Mouse (Mus musculus): ENCODE results near the gene Gpr1.

Gene Gpr1

DNA sequence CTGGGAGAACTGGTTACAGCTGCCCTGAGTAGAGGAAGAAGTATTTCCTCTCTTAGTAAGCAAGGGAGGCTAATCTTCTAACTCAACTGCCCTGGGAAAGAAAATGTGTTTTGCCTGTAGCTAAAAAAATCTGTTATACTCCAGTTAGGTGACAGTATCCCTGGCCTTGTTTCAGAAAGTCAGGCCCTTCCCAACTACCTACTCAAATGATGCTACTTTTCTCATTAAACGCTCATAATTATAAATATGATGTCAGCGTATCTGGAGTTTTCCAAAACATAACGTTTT lies at the start of gene Gpr1:
TSS of gene Gpr1 (minus strand) at position 273 of the 288 bp plus-strand sequence.
- DNase-seq, result no peak

DNA sequence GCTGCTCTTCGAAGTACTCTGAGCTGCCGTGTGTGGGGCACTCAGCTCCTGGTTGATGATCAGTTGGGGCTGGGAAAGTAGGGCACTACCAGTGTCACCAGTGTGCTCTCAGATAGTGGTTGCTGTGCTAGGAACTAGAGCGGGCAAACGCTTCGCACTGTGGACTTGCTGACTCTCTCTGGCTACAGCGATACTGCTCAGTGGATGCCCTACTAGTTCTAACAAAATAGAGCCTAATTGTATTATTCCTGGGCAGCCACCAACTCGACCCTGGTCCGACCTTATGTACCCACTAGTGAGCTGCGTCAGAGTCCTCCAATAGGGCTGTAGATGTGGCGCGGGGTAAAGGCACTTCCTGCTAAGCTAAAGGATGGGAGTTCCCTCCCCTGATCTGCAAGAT lies 49.3 kb upstream of the Gpr1 start:
- no peak for DNase-seq

DNA sequence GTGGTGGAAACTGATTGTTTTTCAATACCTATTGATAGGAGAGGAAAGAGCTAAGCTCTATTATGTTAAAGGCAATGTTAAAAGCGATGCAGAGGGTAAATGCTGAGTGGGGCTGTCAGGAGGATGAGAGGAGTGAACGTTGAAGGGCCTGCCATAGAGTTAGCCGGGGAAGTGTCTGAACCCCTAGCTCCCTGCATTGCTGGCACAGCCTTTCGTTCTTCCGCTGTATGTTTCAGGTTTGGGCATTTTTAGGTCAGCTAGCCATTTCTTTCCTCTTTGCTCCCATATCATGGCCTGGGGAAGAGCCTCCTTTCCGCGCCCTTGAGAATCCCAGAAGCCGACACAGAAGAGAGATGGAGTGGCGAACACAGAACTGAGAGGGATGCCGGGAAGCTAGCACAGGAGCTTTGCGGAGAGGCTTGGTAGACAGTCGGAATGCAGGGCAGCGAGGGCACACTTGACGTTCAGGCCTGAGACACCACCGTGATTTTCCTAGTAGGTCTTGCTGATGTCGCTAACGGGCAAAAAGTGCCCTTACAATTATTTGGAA lies 46.8 kb upstream of the Gpr1 start:
- no peak for DNase-seq

DNA sequence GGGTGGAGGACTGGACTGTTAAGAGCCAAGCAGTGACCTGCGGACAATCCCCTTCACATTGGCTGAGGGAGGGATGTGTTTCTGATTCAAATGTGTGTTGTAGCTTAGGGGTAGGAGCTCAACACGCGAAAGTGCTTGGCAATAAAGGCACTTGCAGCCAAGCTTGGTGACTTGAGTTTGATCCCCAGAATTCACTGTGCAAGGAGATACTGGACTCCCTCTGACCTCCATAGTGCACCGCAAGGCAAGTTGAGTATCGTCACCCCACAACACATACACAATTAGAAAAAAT lies 46.3 kb upstream of the Gpr1 start:
- no peak for DNase-seq

DNA sequence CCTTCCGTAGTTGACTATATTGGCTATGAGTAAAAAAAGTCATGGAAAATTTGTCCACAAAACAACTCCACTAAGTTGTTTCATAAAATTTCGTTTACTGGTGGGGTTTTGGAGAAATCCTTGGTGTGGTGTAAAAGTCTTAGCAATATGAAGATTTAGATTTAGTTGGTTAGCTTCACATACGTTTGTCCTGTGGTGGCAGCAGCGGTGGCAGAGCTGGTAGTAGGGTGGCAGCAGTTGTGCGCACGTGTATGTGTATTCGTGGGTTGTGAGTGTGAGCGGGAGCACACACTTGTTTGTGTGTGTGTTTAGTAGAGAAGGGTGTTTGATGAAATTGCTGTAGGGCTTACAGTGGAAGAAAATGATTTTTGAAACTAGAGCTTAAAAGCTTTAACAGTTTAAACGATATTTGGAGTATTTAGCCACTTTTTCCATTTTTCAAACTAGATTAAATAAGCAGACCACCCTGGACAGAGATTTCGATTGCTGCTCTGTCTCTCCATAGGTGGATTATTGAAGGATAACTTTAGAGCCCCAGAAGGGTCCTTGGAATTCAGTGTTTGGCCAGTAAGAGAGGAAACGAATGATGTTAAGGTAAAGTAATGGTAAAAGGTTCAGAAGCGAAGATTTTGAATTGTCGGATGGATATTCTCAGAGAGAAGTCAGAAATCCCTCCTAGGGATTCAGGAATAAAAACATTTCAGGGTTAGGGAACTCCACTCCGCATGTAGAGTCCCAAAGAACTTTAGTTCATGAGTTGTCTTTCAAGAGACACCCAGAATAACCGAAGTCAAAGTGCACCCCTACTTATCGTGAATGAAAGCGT lies 45.8 kb upstream of the Gpr1 start:
- no peak for DNase-seq

DNA sequence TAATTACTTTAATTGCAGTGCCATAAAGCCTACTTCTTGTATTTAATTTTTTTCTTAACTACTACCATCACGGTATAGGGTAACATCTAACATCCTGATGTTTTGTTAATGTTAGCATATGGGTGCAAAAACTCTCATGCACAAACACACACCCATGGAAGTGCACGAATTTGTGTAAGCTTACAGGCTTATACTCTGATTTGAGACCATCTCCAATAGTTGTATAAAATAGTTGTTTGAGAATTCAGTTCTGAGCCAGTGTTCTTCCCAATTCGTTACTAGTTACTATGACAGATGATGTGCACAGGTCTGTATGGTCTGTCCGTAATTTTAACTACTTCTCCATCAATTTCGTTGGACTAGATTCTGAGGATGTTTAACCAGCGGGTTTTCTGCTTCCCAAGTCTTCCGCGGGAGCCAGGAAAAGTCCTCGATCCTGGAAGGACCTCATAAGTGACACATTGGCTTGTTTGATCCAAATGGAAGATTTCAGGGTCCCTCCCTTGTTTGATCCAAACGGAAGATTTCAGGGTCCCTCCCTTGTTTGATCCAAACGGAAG lies 45.0 kb upstream of the Gpr1 start:
- DNase-seq, result no peak

DNA sequence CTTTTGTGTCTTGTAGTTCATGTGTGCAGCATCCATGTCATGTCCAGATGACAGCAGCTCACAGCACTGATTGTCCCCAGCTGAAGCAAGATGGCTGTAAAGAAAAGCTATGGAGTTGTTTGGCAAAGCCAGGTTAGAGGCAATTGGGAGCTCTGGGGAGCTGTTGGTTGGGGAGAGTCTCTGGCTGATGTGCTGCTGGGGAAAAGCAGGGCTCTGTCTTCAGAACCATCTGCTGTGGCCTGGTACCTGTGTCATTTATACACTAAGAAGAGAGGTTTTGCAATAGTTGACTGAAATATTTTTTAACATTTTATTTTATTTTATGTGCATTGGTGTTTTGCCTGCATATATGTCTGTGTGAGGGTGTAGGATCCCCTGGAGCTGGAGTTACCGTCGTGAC lies 44.2 kb upstream of the Gpr1 start:
- no peak for DNase-seq

DNA sequence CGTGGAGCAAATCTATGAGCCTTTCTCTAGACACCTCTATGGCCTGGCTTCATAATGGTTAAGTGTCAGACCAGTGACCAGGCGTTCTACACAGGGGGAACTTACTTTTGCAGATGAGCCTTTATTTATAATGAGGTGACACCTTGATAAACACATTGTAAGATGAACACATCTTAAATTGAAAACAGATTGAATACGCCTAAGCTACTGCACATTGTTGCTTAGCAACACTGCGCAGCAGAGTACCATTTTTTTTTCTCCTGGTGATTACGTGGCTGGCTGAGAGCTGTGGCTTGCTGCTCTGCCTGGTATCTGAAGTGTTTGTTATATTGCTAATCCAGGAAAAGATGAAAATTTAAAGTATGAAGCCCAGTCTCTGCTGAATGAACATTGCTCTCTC lies 41.7 kb upstream of the Gpr1 start:
- DNase-seq, result no peak

DNA sequence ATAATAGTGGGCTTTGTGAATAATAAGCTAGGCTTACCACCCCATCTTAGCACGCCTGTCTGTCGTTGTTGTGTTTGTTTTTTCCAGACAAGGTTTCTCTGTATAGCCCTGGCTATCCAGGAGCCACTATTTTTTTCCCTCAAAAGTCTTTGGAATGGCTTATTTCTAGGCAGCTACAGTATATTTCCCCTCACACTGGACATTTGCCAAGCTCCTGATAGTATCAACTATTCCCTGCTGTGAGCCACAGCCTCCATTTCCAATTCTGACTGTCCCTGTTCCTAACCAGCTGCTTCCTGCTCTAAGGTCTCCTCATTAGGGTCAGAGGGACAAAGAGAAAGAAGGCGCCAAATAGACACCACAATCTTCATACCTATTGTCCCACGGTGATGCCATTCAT lies 40.8 kb upstream of the Gpr1 start:
- no peak for DNase-seq

DNA sequence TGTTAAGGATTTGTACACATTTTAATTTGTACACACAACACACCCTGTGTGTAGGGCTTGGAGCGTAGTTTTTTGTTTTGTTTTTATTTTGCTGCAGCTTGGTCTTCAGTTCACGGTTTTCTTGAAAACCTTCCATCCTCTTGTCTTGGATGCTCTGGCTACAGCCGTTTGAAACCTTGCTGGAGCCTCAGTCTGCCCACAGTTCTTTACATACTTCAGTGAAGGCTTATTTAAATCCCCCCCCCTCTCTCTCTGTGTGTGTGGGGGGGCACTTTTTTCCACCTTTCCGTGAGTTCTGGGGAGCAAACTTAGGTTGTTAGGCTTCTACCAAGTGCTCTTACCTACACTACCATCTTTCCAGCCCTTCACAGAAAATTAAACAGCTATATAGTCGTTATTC lies 38.9 kb upstream of the Gpr1 start:
- DNase-seq, result no peak

DNA sequence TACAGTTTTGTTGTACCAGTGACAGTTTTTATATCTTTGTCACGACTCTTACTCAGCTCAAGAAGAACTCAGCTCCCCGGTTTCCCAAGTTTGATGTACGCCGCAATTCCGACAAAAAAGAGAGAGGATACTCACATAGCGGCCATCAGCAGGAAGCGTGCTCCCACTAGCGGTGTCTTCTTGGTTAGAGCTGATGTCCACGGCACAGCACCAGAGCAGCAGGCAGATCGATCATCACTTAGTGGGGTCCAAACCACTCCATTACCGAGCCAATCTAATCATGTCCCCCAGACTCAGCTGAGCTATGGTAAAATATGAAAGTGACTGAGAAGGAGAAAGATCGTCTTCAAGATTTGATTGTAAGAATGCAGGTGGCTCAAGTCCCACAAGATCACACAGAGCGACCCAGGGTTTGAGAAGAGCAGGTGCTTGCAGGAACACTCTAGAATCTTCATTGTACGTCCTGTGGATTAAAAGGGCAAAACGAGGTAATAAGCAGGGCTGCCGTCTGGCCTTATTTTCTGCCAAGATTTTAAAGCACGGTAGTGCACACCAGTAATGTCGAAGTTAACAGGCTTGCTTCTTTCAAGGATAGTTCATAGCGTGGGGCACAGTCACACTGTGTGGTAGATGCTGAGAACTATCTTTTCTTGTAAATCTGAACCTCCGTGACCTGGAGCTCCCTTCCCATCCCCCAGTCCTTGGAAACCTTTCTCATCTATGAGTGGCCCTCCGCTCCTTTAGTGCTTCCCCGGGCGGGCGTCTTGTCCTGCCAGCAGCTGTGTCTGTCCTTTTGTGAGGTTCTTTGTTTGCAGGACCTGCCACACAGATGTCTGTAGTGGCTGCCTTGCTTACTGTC lies 38.2 kb upstream of the Gpr1 start:
- no peak for DNase-seq

DNA sequence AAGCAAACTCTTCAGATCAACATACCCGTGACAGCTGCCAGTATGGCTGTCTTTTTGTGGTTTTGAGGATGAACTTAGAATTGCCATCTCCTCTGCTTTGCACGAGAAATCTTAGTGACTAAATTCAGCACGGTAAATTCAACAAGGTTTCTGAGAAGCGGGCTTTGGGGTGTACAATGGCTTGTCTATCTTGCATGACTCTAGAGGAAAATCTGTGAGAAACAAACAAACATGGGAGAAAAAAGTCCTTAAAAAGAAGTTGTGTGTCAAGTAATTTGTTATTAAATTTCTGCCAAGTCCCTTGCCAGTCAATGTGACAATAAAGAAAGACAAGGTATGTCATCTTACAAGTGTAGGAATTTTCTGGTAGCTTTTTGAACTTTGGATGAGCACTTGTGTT lies 34.9 kb upstream of the Gpr1 start:
- no peak for DNase-seq

DNA sequence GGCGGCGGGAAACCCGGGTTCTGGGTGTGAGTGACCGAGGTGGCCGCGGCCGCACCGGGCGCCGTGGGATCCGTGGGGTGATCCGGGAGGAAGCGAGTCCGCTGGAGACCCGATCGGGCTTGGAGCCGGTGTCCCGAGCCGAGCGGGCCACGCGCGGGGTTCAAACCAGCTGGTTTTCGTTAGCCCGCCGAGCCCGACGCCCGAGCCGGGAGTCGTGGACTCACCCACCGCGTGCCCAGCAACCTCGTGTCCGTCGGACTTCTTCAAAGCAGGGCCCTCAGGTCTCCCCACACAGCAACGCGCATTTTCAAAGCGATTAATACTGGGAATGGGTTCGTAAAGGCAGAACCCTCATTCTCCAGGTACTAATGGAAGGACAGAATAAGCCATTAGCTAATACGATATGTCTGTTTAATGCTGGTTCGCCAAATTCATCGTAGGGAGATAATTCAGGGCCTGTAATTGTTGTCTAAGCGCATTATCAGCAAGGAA lies 34.1 kb upstream of the Gpr1 start:
- DNase-seq, result no peak

DNA sequence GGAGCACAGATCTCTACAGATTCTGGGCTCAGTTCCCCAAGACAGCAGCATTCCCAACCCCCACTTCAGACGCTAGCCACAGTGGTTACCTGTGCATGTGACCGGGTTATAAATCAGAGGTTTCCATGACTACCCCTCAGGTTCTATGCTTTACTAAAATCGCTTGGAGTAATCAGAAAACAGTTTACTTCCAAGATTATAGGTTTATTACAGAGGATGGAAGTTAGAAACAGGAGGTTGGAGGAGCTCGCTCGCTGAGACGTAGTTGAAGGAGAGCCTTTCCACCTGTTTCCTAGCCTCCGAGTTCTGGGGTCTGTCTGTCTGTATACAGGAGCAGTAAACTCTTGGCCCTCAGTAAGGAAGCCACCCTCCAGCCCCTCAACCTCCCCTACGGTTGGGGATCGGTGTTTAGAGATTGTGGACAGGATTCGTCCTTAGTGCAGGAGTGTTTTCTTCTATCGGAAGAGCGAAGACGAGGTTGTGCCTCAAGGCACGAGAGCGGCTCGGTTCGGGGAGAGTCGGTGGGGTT lies 33.6 kb upstream of the Gpr1 start:
- DNase-seq, result no peak

DNA sequence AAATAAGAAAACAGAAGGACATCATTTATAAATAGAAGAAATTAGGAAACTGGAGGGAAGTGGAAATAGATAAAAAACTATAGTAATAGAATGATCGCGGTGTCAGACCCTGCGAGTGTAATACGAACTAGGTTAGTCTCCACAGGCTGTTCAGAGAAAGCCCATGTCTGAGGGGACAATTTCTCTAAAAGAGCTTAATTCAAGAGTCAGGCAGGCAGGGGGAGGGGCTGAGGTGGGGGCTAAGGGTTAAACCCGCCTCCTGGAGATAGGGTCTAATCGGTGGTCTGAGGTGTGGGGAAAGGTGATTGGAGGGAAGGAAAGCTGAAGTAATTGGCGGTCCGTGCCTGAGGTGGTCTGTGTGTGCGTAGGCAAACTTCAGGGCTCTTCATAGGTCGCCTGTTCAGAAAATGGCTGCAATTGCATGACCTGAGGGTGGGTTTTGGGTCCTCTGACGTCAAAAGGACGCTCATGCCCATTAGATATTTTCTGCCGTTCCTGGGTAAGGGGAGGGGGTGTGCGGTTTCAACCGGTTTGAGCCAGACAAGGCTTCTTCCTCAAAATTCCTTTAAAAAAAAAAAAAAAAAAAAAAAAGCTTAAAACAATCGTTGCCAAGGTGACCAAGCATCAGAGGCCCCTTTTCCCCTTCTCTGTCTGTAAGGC lies 32.6 kb upstream of the Gpr1 start:
- DNase-seq, result no peak

DNA sequence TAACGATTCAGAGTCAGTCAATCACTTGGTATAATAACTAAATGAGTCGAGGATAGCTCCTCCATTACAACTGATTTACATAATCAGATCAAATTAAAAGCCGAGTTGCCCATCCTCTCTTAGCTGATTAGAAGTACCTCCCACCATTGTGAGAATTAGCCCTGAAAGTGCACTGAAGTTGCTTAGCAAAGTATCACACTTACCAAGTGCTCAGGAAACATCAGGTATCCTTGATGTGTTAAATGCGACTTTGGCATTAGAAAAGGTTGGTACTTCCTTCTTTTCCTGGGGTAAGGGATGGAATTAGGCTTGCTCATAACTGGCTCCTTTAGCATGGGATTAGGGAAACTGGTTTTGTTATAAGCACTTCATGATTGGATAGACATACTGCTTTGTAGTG lies 29.5 kb upstream of the Gpr1 start:
- DNase-seq, result no peak

DNA sequence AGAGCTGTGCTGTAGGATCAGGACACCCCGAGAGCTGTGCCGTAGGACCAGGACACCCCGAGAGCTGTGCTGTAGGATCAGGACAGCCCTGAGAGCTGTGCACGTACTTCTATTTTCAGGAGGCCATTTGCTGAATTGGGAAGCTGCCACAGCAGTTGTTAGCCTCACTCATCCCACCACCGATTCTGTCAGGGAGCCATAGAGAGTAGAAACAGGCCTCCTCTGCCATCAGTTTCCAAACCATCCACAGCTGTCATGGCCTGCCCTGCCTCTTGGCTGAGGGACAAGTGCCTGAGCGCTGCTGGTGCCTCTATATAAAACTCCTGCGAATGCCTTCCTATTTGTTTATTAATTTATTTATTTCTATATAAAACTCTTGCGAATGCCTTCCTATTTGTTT lies 25.4 kb upstream of the Gpr1 start:
- no peak for DNase-seq

DNA sequence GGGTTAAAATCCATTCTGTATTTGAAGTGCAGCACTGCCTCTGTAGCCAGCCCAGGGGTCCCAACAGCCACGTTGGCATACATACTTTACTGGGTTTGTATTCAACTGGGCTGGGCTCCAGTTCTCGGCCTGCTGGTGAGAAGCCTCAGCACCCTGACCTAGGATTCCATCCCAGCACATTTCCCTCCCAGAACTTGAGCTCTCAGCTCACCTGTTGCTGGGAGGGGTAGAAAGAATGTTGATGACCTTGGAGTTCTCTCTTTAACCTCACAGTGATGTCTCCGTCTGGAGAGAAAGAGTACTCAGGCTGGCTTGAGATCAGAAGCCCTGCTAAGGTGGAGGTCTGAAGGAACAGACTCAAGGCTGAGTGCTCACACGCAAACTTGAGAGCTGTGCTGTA lies 25.0 kb upstream of the Gpr1 start:
- no peak for DNase-seq

DNA sequence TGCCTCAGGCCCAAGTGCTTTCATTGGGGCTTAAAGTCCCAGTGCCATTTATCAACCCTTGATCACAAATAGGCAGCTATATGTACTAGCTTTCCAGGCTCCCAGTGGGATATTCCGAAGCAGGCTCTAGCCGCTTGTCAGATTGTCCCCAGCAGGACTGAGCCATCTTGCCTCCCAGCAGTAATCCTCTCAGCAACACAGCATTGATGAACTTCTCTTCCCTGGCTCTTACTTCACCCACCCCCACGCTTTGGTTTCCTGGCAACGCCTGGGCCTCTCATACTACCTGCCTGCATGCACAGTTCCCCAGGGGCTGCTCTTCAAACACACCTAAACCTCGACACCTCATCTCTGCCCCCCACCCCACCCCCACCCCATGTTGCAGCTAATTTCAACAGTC lies 23.0 kb upstream of the Gpr1 start:
- no peak for DNase-seq

DNA sequence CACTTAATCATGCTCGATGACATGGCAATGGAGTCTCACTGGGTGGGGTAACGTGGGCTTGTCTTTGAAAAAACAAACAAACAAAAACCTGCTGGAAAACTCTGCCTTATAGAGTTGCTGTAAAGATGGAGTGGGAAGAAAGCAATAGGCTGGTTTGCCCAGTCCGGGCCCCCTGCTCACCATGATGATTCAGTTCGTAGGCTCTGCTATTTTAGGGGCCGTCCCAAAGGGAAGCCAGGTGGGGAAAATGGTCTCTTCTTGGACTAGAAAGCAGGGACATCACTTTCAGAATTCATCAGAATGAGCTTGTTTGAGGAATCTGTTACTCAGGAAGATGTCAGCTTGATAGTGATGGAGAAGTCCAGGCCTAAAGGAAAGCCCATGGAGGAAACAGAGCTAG lies 12.9 kb upstream of the Gpr1 start:
- no peak for DNase-seq

DNA sequence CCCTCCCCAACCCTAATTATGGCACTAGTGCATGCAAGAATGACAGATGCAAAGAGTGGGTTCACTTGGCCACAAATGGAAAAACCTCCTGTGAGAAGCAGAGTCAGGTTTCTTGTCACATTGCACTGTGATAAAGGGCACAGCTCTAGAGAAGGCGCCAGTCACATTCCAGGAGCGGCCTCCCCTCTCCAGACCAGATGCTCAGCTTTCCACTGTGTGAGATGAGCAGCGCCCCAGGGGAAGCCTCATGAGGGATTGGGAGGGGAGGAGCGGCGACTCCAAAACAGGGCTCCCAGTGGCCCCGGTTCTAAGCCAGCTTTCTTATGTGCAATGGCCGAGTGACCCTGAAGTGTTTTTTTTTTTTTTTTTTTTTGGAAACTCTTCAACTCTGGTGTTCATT lies 11.5 kb upstream of the Gpr1 start:
- no peak for DNase-seq

DNA sequence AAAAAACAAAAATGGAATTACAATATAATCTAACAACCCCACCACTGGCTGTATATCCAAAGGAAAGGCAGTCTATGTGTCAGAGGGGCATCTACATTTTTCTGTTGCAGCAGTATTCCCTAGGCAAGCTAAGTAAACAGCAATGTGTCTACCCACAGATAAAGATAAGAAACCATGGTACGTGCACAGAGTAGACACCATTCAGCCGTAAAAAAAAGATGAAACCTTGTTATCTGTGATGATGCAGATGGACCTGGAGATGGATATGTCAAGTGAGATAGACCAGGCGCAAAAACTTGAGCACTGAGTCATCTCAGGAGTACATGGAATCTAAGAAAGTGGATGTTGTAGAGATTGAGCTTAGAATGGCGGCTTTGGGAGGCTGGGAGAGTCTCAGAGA lies 10.7 kb upstream of the Gpr1 start:
- no peak for DNase-seq

DNA sequence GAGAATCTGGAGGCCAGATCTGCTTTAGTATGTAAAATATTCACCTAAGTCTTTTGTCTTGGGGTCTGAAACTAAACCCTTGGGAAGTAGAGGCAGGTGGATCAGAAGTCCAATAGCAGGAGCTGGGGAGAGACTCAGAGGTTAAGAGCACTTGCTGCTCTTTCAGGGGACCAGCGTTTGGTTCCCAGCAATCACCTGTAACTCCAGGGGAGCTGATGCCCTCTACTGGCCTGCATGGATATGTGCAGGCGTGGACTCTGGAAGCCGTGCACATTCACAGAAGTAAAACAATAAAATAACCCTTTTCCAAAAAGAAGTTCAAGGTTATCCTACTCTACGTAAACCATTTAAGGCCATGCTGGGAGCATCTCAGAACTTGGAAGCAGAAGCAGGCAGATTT lies 4.9 kb upstream of the Gpr1 start:
- no peak for DNase-seq

Data from cerebellum, adult 9-10 months (tissue).